Mouse (Mus musculus): Measurements from ENCODE around the gene Plac1. TPM values are rescaled to one million over a fixed set of nuclear protein-coding genes. Genes with fewer than 3 reads are reported as not detected.

The Plac1 gene
- polyA plus RNA-seq, 1 experiment from 2014 or later: 3.6 TPM

DNA sequence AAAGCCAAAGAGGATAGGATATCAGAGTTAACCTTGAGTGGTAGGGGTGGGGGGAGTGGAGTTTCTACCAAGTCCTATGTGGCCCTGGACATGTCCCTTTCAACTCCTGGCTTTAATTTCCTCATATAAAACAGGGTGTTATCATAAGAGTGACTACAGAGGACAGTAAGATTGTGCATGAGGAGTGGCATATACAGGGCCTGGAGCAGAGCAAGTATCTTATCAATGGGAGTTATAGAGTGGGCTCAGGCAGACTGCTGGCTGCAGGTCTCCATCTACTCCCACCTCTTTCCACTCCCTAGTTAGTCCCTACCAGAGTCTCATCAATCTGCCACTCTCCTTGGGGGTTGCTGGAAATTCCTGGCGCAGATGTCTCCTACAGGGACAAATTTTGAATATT, 152.7 kb downstream of the Plac1 start:
- Histone ChIP-seq H3K27me3 (replicated peaks; ENCODE audit: control insufficient read depth, insufficient read depth, low read length) (no peaks in the 10 kb centered on the region), H3K4me2 (no peak overlapping the region), H3K4me1 (replicated peaks; ENCODE audit: control insufficient read depth, insufficient read depth, low read length) (peaks cover 4% of the 10 kb centered on the region), H3K9me3 (ENCODE audit: control insufficient read depth, low read length) (no peaks in the 10 kb centered on the region), H3K27ac (ENCODE audit: low read depth, low read length) (no peak overlapping the region), H3K36me3 (ENCODE audit: control insufficient read depth, insufficient read depth, low read length) (no peaks in the 10 kb centered on the region), H3K9ac (ENCODE audit: low read depth, low read length) (no peak overlapping the region), H3K4me3 (ENCODE audit: low read depth, low read length) (no peak overlapping the region)
- no peak for DNase-seq (ENCODE audit: low spot score)
- 60% methylated on average over 1 of the region's 1 CpGs for WGBS
- ATAC-seq (replicated peaks; ENCODE audit: low FRiP score): no peak

DNA sequence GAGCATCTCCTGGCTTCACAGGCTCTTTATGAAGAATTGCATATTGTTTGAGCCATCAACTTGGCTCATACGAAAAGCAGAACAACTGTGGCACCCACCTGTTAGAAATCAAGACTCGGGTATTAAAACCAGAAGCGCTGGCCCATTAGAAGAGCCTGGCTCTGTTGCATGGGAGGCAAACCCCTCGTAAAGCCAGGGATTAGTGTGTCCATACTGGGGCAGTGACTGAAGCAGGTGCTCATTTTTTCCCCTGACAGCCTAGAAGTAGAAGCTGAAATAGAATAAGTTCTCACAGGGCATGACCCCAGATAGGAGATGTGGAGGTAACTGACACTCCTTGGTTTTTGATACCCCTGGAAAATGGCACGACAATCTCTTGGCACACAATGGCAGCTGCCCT, 154.4 kb downstream of the Plac1 start:
- H3K4me1 ChIP-seq (replicated peaks; ENCODE audit: control insufficient read depth, insufficient read depth, low read length): peaks cover 4% of the 10 kb centered on the region
- H3K9ac ChIP-seq (ENCODE audit: low read depth, low read length): no peak overlapping the region
- DNase-seq (ENCODE audit: low spot score) (no peak), ATAC-seq (replicated peaks; ENCODE audit: low FRiP score) (no peak)
- WGBS: 66% methylated on average over 5 of the region's 5 CpGs
- H3K27ac ChIP-seq (ENCODE audit: low read depth, low read length): no peak overlapping the region
- H3K4me3 ChIP-seq (ENCODE audit: low read depth, low read length): no peak overlapping the region
- H3K4me2 ChIP-seq: no peak overlapping the region
- H3K27me3 ChIP-seq (replicated peaks; ENCODE audit: control insufficient read depth, insufficient read depth, low read length): no peaks in the 10 kb centered on the region
- H3K36me3 ChIP-seq (ENCODE audit: control insufficient read depth, insufficient read depth, low read length): no peaks in the 10 kb centered on the region
- no peaks in the 10 kb centered on the region for H3K9me3 ChIP-seq (ENCODE audit: control insufficient read depth, low read length)

DNA sequence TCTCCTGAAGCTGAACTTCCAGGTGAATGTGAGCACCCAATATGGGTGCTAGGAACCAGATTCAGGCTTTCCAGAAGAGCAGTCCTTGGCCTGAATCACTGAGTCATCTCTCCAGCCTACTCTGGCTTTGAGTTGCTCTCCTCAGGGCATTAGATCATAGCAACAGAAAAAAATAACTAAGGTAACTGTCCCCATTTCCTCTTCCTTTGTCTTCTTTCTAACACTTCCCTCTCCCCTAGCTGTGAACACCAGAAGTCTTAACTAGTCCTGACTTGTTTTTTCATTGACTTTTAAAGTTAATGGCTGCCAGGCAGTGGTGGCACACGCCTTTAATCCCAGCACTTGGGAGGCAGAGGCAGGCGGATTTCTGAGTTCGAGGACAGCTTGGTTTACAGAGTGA, 175.5 kb downstream of the Plac1 start:
- H3K27me3 ChIP-seq (replicated peaks; ENCODE audit: control insufficient read depth, insufficient read depth, low read length): peaks cover 4% of the 10 kb centered on the region; the same call in 1 of the 2 replicates
- no peaks in the 10 kb centered on the region for H3K9me3 ChIP-seq (ENCODE audit: control insufficient read depth, low read length)
- DNase-seq (ENCODE audit: low spot score) (no peak), ATAC-seq (replicated peaks; ENCODE audit: low FRiP score) (no peak)
- no peak overlapping the region for H3K4me2 ChIP-seq
- no peaks in the 10 kb centered on the region for H3K36me3 ChIP-seq (ENCODE audit: control insufficient read depth, insufficient read depth, low read length)
- H3K4me1 ChIP-seq (replicated peaks; ENCODE audit: control insufficient read depth, insufficient read depth, low read length): no peaks in the 10 kb centered on the region
- no peak overlapping the region for H3K4me3 ChIP-seq (ENCODE audit: low read depth, low read length)
- 83% methylated on average over 3 of the region's 3 CpGs for WGBS
- no peak overlapping the region for H3K9ac ChIP-seq (ENCODE audit: low read depth, low read length)
- H3K27ac ChIP-seq (ENCODE audit: low read depth, low read length): no peak overlapping the region

DNA sequence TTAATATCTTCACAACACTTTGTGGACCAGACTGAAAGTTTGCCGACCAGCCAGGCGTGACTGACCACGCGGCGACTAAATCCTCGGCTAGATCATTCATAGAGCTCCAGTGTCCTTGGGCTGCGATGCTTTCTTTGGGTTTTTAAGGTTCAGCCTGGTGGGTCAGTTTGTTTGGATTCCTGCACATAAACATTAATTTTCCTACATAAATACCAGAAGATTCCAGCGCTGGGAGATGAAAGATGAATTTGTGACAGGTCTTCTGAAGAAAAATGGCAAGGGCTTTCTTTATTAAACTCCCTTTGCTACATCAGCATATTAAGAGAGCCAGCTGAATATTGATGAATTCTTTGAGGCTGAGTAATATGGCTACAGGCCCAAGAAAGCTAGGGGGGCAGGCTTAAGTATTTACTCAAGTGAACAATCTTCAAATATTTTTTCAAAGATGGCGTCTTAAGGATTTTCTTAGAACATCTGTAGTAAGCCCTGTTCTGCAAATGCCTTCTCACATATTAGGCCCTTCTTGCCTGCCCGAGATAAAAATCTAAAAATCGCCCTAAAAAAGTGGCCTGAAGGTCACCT, 180.4 kb downstream of the Plac1 start:
- H3K9me3 ChIP-seq (ENCODE audit: control insufficient read depth, low read length): no peaks in the 10 kb centered on the region
- no peak overlapping the region for H3K27ac ChIP-seq (ENCODE audit: low read depth, low read length)
- no peak overlapping the region for H3K9ac ChIP-seq (ENCODE audit: low read depth, low read length)
- WGBS: 29% methylated on average over 11 of the region's 11 CpGs
- ATAC-seq (replicated peaks; ENCODE audit: low FRiP score) (no peak), DNase-seq (ENCODE audit: low spot score) (no peak)
- H3K4me3 ChIP-seq (ENCODE audit: low read depth, low read length): no peak overlapping the region
- H3K4me1 ChIP-seq (replicated peaks; ENCODE audit: control insufficient read depth, insufficient read depth, low read length): no peaks in the 10 kb centered on the region
- H3K27me3 ChIP-seq (replicated peaks; ENCODE audit: control insufficient read depth, insufficient read depth, low read length): peaks cover 9% of the 10 kb centered on the region
- peak overlapping the region; percentile 70; the same call in 1 of the 2 replicates for H3K4me2 ChIP-seq
- H3K36me3 ChIP-seq (ENCODE audit: control insufficient read depth, insufficient read depth, low read length): no peaks in the 10 kb centered on the region

- Histone ChIP-seq H3K9ac (ENCODE audit: low read depth, low read length) (peak overlapping the region; percentile 10; the same call in 1 of the 2 replicates), H3K36me3 (ENCODE audit: control insufficient read depth, insufficient read depth, low read length) (no peaks in the 10 kb centered on the region), H3K27ac (ENCODE audit: low read depth, low read length) (no peak overlapping the region), H3K9me3 (ENCODE audit: control insufficient read depth, low read length) (no peaks in the 10 kb centered on the region), H3K4me1 (replicated peaks; ENCODE audit: control insufficient read depth, insufficient read depth, low read length) (no peaks in the 10 kb centered on the region; the same call in 1 of the 2 replicates), H3K4me2 (peak overlapping the region; percentile 70), H3K27me3 (replicated peaks; ENCODE audit: control insufficient read depth, insufficient read depth, low read length) (peaks cover 9% of the 10 kb centered on the region), H3K4me3 (ENCODE audit: low read depth, low read length) (peak overlapping the region; percentile 32)
- ATAC-seq (replicated peaks; ENCODE audit: low FRiP score) (no peak), DNase-seq (ENCODE audit: low spot score) (peak; percentile 39)
- WGBS: 12% methylated on average over 33 of the region's 33 CpGs
These were observed 181.2 kb downstream of the Plac1 start for GRCm38 (mm10) chrX:53058459-53059280.

DNA sequence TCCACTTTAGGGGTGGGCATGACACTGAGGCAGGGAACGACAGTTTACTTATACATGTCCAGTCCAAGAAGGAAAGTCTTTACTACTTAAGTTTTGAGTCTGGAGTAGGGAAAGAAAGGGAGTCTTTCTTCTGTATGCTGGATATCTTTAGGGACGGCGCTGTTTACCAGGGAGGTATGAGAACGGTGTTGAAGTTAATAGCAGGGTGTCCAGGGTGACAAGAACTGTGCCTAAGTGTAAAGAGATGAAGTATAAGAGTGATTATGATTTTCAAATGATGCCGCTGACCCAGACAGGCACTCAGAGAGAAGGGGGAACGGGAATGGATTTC, 182.2 kb downstream of the Plac1 start:
- H3K9ac ChIP-seq (ENCODE audit: low read depth, low read length): no peak overlapping the region; the same call in 1 of the 2 replicates
- H3K27me3 ChIP-seq (replicated peaks; ENCODE audit: control insufficient read depth, insufficient read depth, low read length): peaks cover 9% of the 10 kb centered on the region
- H3K4me1 ChIP-seq (replicated peaks; ENCODE audit: control insufficient read depth, insufficient read depth, low read length): no peaks in the 10 kb centered on the region; the same call in 1 of the 2 replicates
- ATAC-seq (replicated peaks; ENCODE audit: low FRiP score) (no peak), DNase-seq (ENCODE audit: low spot score) (peak; percentile 32)
- 31% methylated on average over 6 of the region's 6 CpGs for WGBS
- H3K4me2 ChIP-seq: peak overlapping the region; percentile 70
- no peaks in the 10 kb centered on the region for H3K36me3 ChIP-seq (ENCODE audit: control insufficient read depth, insufficient read depth, low read length)
- H3K4me3 ChIP-seq (ENCODE audit: low read depth, low read length): peak overlapping the region; percentile 68; the same call in 1 of the 2 replicates
- H3K27ac ChIP-seq (ENCODE audit: low read depth, low read length): peak overlapping the region; percentile 89; the same call in 1 of the 2 replicates
- H3K9me3 ChIP-seq (ENCODE audit: control insufficient read depth, low read length): no peaks in the 10 kb centered on the region

- ATAC-seq (replicated peaks; ENCODE audit: low FRiP score) (peak; percentile 88), DNase-seq (ENCODE audit: low spot score) (peak; percentile 84)
- peaks cover 9% of the 10 kb centered on the region for H3K27me3 ChIP-seq (replicated peaks; ENCODE audit: control insufficient read depth, insufficient read depth, low read length)
- WGBS: 10% methylated on average over 34 of the region's 42 CpGs
- H3K4me2 ChIP-seq: peak overlapping the region; percentile 70
- peak overlapping the region; percentile 68 for H3K4me3 ChIP-seq (ENCODE audit: low read depth, low read length)
- H3K9ac ChIP-seq (ENCODE audit: low read depth, low read length): peak overlapping the region; percentile 83
- H3K36me3 ChIP-seq (ENCODE audit: control insufficient read depth, insufficient read depth, low read length): no peaks in the 10 kb centered on the region
- H3K9me3 ChIP-seq (ENCODE audit: control insufficient read depth, low read length): no peaks in the 10 kb centered on the region
- H3K27ac ChIP-seq (ENCODE audit: low read depth, low read length): peak overlapping the region; percentile 89
- H3K4me1 ChIP-seq (replicated peaks; ENCODE audit: control insufficient read depth, insufficient read depth, low read length): no peaks in the 10 kb centered on the region; the same call in 1 of the 2 replicates
These were observed 182.7 kb downstream of the Plac1 start for GRCm38 (mm10) chrX:53057054-53057759.

DNA sequence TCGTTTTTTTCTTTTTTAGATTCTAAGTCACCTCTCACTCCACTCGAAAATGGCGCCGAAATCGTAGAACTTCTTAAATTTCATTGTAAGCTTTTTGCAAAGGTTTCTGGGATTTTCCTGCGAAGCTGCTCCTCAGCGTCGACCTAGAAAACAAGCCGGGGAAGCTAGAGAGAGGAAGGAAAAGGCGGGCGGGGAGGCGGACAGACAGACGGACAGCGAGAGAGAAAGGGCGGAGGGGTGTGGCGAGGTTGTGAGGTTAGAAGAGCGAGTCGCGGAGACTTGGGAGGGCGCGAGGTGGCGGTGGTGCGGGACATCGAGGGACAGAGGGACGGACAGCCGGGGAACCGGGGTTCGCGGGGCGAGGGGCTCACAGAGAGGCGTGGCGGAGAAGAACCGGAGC, 183.3 kb downstream of the Plac1 start:
- H3K36me3 ChIP-seq (ENCODE audit: control insufficient read depth, insufficient read depth, low read length): no peaks in the 10 kb centered on the region
- no peaks in the 10 kb centered on the region; the same call in 1 of the 2 replicates for H3K4me1 ChIP-seq (replicated peaks; ENCODE audit: control insufficient read depth, insufficient read depth, low read length)
- DNase-seq (ENCODE audit: low spot score): peak; percentile 45
- peak overlapping the region; percentile 83 for H3K9ac ChIP-seq (ENCODE audit: low read depth, low read length)
- ATAC-seq (replicated peaks; ENCODE audit: low FRiP score): peak; percentile 44; the same call in 1 of the 2 replicates
- peaks cover 9% of the 10 kb centered on the region for H3K27me3 ChIP-seq (replicated peaks; ENCODE audit: control insufficient read depth, insufficient read depth, low read length)
- WGBS: 13% methylated on average over 27 of the region's 33 CpGs
- H3K4me3 ChIP-seq (ENCODE audit: low read depth, low read length): peak overlapping the region; percentile 68
- peak overlapping the region; percentile 89 for H3K27ac ChIP-seq (ENCODE audit: low read depth, low read length)
- H3K4me2 ChIP-seq: peak overlapping the region; percentile 70
- no peaks in the 10 kb centered on the region for H3K9me3 ChIP-seq (ENCODE audit: control insufficient read depth, low read length)

Data from liver, embryonic 11.5 days (tissue).